In genomic region chr12:84548251-84548650, GRCm38 (mm10) we compare ENCODE assay signal across 23 mouse cellular contexts. TPM values are rescaled to one million over a fixed set of nuclear protein-coding genes. Genes with fewer than 3 reads are reported as not detected.
"Had no signal": no experiment of that assay in that cellular context is flagged by ENCODE, and none has a peak within 500 bp of the region (broad histone marks: within the 10 kb centered on the region; RNA-seq: fewer than 3 reads in every experiment).

No protein-coding gene starts in this region.

- H3K36me3 ChIP-seq: midbrain, embryonic 10.5 days; midbrain, embryonic 13.5 days; neural tube, embryonic 13.5 days; neural tube, embryonic 15.5 days; stomach, embryonic 15.5 days had no signal

- H3K27ac ChIP-seq: liver, embryonic 14.5 days; midbrain, embryonic 10.5 days; midbrain, embryonic 13.5 days; neural tube, embryonic 13.5 days; neural tube, embryonic 15.5 days; stomach, embryonic 15.5 days; stomach, postnatal 0 days had no signal

- H3K4me2 ChIP-seq: lung, embryonic 14.5 days; midbrain, embryonic 13.5 days; neural tube, embryonic 13.5 days; neural tube, embryonic 15.5 days; stomach, embryonic 15.5 days had no signal

- H3K9me3 ChIP-seq: midbrain, embryonic 10.5 days; midbrain, embryonic 13.5 days; neural tube, embryonic 13.5 days; neural tube, embryonic 15.5 days; stomach, embryonic 15.5 days had no signal

- H3K4me3 ChIP-seq: midbrain, embryonic 10.5 days; midbrain, embryonic 13.5 days; myocyte; neural tube, embryonic 13.5 days; neural tube, embryonic 15.5 days; stomach, embryonic 15.5 days had no signal

- H3K4me1 ChIP-seq: stomach, embryonic 15.5 days had no signal

- H3K9ac ChIP-seq: liver, embryonic 14.5 days; lung, embryonic 14.5 days; midbrain, embryonic 13.5 days; neural tube, embryonic 13.5 days; neural tube, embryonic 15.5 days; stomach, embryonic 15.5 days had no signal

- DNase-seq: lung, adult 18-20 months; lung, embryonic 14.5 days; lung, postnatal 10 days; lung, postnatal 4 days; right cerebral cortex, adult 18-20 months; right cerebral cortex, postnatal 25 days; right cerebral cortex, postnatal 4 days; spleen, adult 18-20 months; thymus, adult 2 months; thymus, postnatal 25 days; thymus, postnatal 4 days had no signal

- ATAC-seq: midbrain, embryonic 13.5 days; midbrain, embryonic 16.5 days had no signal

- H3K27me3 ChIP-seq: stomach, embryonic 15.5 days had no signal

RNA-seq across cellular contexts. Expression of gene Vsx2, which starts 21.3 kb away (rescaled TPM):
- polyA plus RNA-seq: liver, embryonic 14.5 days; liver, embryonic 16.5 days; lung, embryonic 16.5 days; myocyte; small intestine, adult 2 months; stomach, embryonic 15.5 days; stomach, postnatal 0 days had no signal
